Mouse (Mus musculus): ENCODE results near the gene Cpsf4. TPM values are rescaled to one million over a fixed set of nuclear protein-coding genes. Genes with fewer than 3 reads are reported as not detected.
"Not testable (repeated sequence)": the region's sequence is repeated elsewhere in the genome, so short reads cannot be mapped to it uniquely, and the experiment has no call there.

Cpsf4 gene
- total and polyA plus RNA-seq, 2 experiments from 2014 or later, result 37.8 to 48.1 TPM

- H3K4me3 ChIP-seq (ENCODE audit: low read length), result no peak overlapping the region
- ATAC-seq, result no peak
- WGBS, result 97% methylated on average over 6 of the region's 6 CpGs
Measured at GRCm38 (mm10) chr5:145207385-145207784, 40.4 kb downstream of the Cpsf4 start.

GRCm38 (mm10) chr5:145207954-145208353 is 40.9 kb downstream of the Cpsf4 start:
- WGBS, result 91% methylated on average over 6 of the region's 6 CpGs
- no peak for ATAC-seq
- TF ChIP-seq CTCF (IDR thresholded peaks at IDR 0.05; ENCODE audit: low read depth), result no peak

More at GRCm38 (mm10) chr5:145207385-145207784, 40.4 kb downstream of the Cpsf4 start:
- no peak overlapping the region for H3K9ac ChIP-seq (replicated peaks; ENCODE audit: low read length)
- H3K4me1 ChIP-seq (ENCODE audit: insufficient read depth, low read length), result peaks cover 9% of the 10 kb centered on the region
- H3K4me2 ChIP-seq (ENCODE audit: low read depth, low read length), result no peak overlapping the region
- TF ChIP-seq CTCF (IDR thresholded peaks at IDR 0.05; ENCODE audit: low read depth), result no peak
- no peak for DNase-seq (ENCODE audit: low spot score)
- no peaks in the 10 kb centered on the region for H3K27me3 ChIP-seq (ENCODE audit: insufficient read depth, low read length)
- H3K36me3 ChIP-seq (ENCODE audit: insufficient read depth, low read length), result peaks cover 10% of the 10 kb centered on the region
- H3K9me3 ChIP-seq (ENCODE audit: low read length), result no peaks in the 10 kb centered on the region
- H3K27ac ChIP-seq, result no peak overlapping the region

GRCm38 (mm10) chr5:145208391-145208790 is 41.4 kb downstream of the Cpsf4 start:
- H3K4me1 ChIP-seq (ENCODE audit: insufficient read depth, low read length); H3K9me3 ChIP-seq (ENCODE audit: low read length); H3K27me3 ChIP-seq (ENCODE audit: insufficient read depth, low read length); ATAC-seq; DNase-seq (ENCODE audit: low spot score); H3K9ac ChIP-seq (replicated peaks; ENCODE audit: low read length); H3K27ac ChIP-seq; H3K4me3 ChIP-seq (ENCODE audit: low read length); H3K4me2 ChIP-seq (ENCODE audit: low read depth, low read length): not testable (repeated sequence)
- peaks cover 19% of the 10 kb centered on the region for H3K36me3 ChIP-seq (ENCODE audit: insufficient read depth, low read length)
- 58% methylated on average over 11 of the region's 11 CpGs for WGBS

More at GRCm38 (mm10) chr5:145207954-145208353, 40.9 kb downstream of the Cpsf4 start:
- no peak overlapping the region for H3K27ac ChIP-seq
- no peak overlapping the region for H3K9ac ChIP-seq (replicated peaks; ENCODE audit: low read length)
- H3K36me3 ChIP-seq (ENCODE audit: insufficient read depth, low read length), result peaks cover 15% of the 10 kb centered on the region
- no peak for DNase-seq (ENCODE audit: low spot score)
- no peak overlapping the region for H3K4me2 ChIP-seq (ENCODE audit: low read depth, low read length)
- no peaks in the 10 kb centered on the region for H3K27me3 ChIP-seq (ENCODE audit: insufficient read depth, low read length)
- no peak overlapping the region for H3K4me3 ChIP-seq (ENCODE audit: low read length)
- H3K4me1 ChIP-seq (ENCODE audit: insufficient read depth, low read length), result peaks cover 9% of the 10 kb centered on the region
- H3K9me3 ChIP-seq (ENCODE audit: low read length), result no peaks in the 10 kb centered on the region

GRCm38 (mm10) chr5:145211340-145211739 is 44.3 kb downstream of the Cpsf4 start:
- H3K4me3 ChIP-seq (ENCODE audit: low read length), result no peak overlapping the region
- no peaks in the 10 kb centered on the region for H3K27me3 ChIP-seq (ENCODE audit: insufficient read depth, low read length)
- peaks cover 19% of the 10 kb centered on the region for H3K36me3 ChIP-seq (ENCODE audit: insufficient read depth, low read length)
- H3K9me3 ChIP-seq (ENCODE audit: low read length), result no peaks in the 10 kb centered on the region
- H3K4me2 ChIP-seq (ENCODE audit: low read depth, low read length), result no peak overlapping the region
- DNase-seq (ENCODE audit: low spot score) (no peak), ATAC-seq (no peak)
- no peak overlapping the region for H3K9ac ChIP-seq (replicated peaks; ENCODE audit: low read length)
- no peak overlapping the region for H3K27ac ChIP-seq
- H3K4me1 ChIP-seq (ENCODE audit: insufficient read depth, low read length), result no peaks in the 10 kb centered on the region
- 100% methylated on average over 4 of the region's 4 CpGs for WGBS
- TF ChIP-seq CTCF (IDR thresholded peaks at IDR 0.05; ENCODE audit: low read depth), result no peak

- no peak overlapping the region for H3K9ac ChIP-seq (replicated peaks; ENCODE audit: low read length)
- no peaks in the 10 kb centered on the region for H3K4me1 ChIP-seq (ENCODE audit: insufficient read depth, low read length)
- TF ChIP-seq CTCF (IDR thresholded peaks at IDR 0.05; ENCODE audit: low read depth), result no peak
- H3K36me3 ChIP-seq (ENCODE audit: insufficient read depth, low read length), result peaks cover 19% of the 10 kb centered on the region
- no peaks in the 10 kb centered on the region for H3K9me3 ChIP-seq (ENCODE audit: low read length)
- no peak overlapping the region for H3K4me2 ChIP-seq (ENCODE audit: low read depth, low read length)
- H3K27ac ChIP-seq, result no peak overlapping the region
- H3K27me3 ChIP-seq (ENCODE audit: insufficient read depth, low read length), result no peaks in the 10 kb centered on the region
- no peak for ATAC-seq
- no peak overlapping the region for H3K4me3 ChIP-seq (ENCODE audit: low read length)
- no peak for DNase-seq (ENCODE audit: low spot score)
- 93% methylated on average over 4 of the region's 4 CpGs for WGBS
Measured at GRCm38 (mm10) chr5:145212216-145212615, 45.2 kb downstream of the Cpsf4 start.

- H3K27ac ChIP-seq, result no peak overlapping the region
- H3K4me3 ChIP-seq (ENCODE audit: low read length), result no peak overlapping the region
- no peaks in the 10 kb centered on the region for H3K27me3 ChIP-seq (ENCODE audit: insufficient read depth, low read length)
- DNase-seq (ENCODE audit: low spot score), result no peak
- H3K9ac ChIP-seq (replicated peaks; ENCODE audit: low read length), result no peak overlapping the region
- H3K4me1 ChIP-seq (ENCODE audit: insufficient read depth, low read length), result no peaks in the 10 kb centered on the region
- 96% methylated on average over 3 of the region's 3 CpGs for whole genome bisulfite sequencing
- ATAC-seq, result no peak
- no peak for TF ChIP-seq CTCF (IDR thresholded peaks at IDR 0.05; ENCODE audit: low read depth)
- H3K4me2 ChIP-seq (ENCODE audit: low read depth, low read length), result no peak overlapping the region
- no peaks in the 10 kb centered on the region for H3K9me3 ChIP-seq (ENCODE audit: low read length)
- H3K36me3 ChIP-seq (ENCODE audit: insufficient read depth, low read length), result peaks cover 27% of the 10 kb centered on the region
Measured at GRCm38 (mm10) chr5:145213505-145213904, 46.5 kb downstream of the Cpsf4 start.

GRCm38 (mm10) chr5:145214679-145215078 is 47.7 kb downstream of the Cpsf4 start:
- Histone ChIP-seq H3K36me3 (ENCODE audit: insufficient read depth, low read length) (peaks cover 33% of the 10 kb centered on the region), H3K9me3 (ENCODE audit: low read length) (no peaks in the 10 kb centered on the region), H3K27ac (no peak overlapping the region), H3K27me3 (ENCODE audit: insufficient read depth, low read length) (no peaks in the 10 kb centered on the region), H3K4me1 (ENCODE audit: insufficient read depth, low read length) (no peaks in the 10 kb centered on the region), H3K4me2 (ENCODE audit: low read depth, low read length) (no peak overlapping the region), H3K4me3 (ENCODE audit: low read length) (no peak overlapping the region), H3K9ac (replicated peaks; ENCODE audit: low read length) (no peak overlapping the region)
- WGBS, result 62% methylated on average over 4 of the region's 4 CpGs
- no peak for DNase-seq (ENCODE audit: low spot score)
- TF ChIP-seq CTCF (IDR thresholded peaks at IDR 0.05; ENCODE audit: low read depth), result peak; percentile 28; the same call in 1 of the 2 replicates
- ATAC-seq, result no peak

Data from hindbrain, postnatal 0 days (tissue).